Mouse (Mus musculus) retina, postnatal 7 days (tissue): ENCODE results near the gene Gm9837.

ENCODE experiments used
- DNase-seq: peaks from one replicate; pipeline ENCODE4 v3.0.0-alpha.2; 2012; ENCODE audit warnings: low read depth, low spot score

The Gm9837 gene

GRCm38 (mm10) chr11:53486822-53487594 is 16.7 kb upstream of the Gm9837 start:
- no peak for DNase-seq

GRCm38 (mm10) chr11:53486351-53486750 is 16.1 kb upstream of the Gm9837 start:
- DNase-seq, result no peak

GRCm38 (mm10) chr11:53485719-53486118 is 15.4 kb upstream of the Gm9837 start:
- no peak for DNase-seq

GRCm38 (mm10) chr11:53483159-53483891 is 13.0 kb upstream of the Gm9837 start:
- no peak for DNase-seq

- no peak for DNase-seq
Measured at GRCm38 (mm10) chr11:53481088-53481730, 10.9 kb upstream of the Gm9837 start.

- DNase-seq, result no peak
Measured at GRCm38 (mm10) chr11:53479783-53480301, 9.6 kb upstream of the Gm9837 start, which contains the start of the genes Gm9945 and Sowaha. Gene Gm9945, plus strand, starts transcription at chr11:53480166. Gene Sowaha, minus strand, starts transcription at chr11:53480274.

GRCm38 (mm10) chr11:53479171-53479782 is 9.0 kb upstream of the Gm9837 start:
- DNase-seq, result no peak

GRCm38 (mm10) chr11:53478383-53479170 is 8.3 kb upstream of the Gm9837 start:
- no peak for DNase-seq

- DNase-seq, result no peak
Measured at GRCm38 (mm10) chr11:53477833-53478232, 7.6 kb upstream of the Gm9837 start.

- DNase-seq, result no peak
Measured at GRCm38 (mm10) chr11:53475620-53476019, 5.3 kb upstream of the Gm9837 start.

- DNase-seq, result no peak
Measured at GRCm38 (mm10) chr11:53472709-53473108, 2.4 kb upstream of the Gm9837 start.

- no peak for DNase-seq
Measured at GRCm38 (mm10) chr11:53469294-53469967, 848 bp downstream of the Gm9837 start.

- peak; percentile 63 for DNase-seq
Measured at GRCm38 (mm10) chr11:53466231-53466971, 3.9 kb downstream of the Gm9837 start.

GRCm38 (mm10) chr11:53463551-53464424 is 6.5 kb downstream of the Gm9837 start:
- no peak for DNase-seq

GRCm38 (mm10) chr11:53461727-53462126 is 8.6 kb downstream of the Gm9837 start:
- DNase-seq, result no peak

GRCm38 (mm10) chr11:53460192-53460591 is 10.1 kb downstream of the Gm9837 start:
- DNase-seq, result no peak

- DNase-seq, result no peak
Measured at GRCm38 (mm10) chr11:53458996-53459395, 11.3 kb downstream of the Gm9837 start.

GRCm38 (mm10) chr11:53457372-53457954 is 12.8 kb downstream of the Gm9837 start:
- no peak for DNase-seq
